Mouse (Mus musculus): Measurements from ENCODE around the gene 1700016K19Rik.
A peak's percentile ranks its signal among the peaks of the same experiment; 100 is the strongest.
"Not testable (repeated sequence)": the region's sequence is repeated elsewhere in the genome, so short reads cannot be mapped to it uniquely, and the experiment has no call there.

Gene 1700016K19Rik

GRCm38 (mm10) chr11:75984581-75984980 is 15.1 kb upstream of the 1700016K19Rik start:
- no peak for DNase-seq (ENCODE audit: low spot score in 2 of 2)

GRCm38 (mm10) chr11:75985948-75986347 is 13.8 kb upstream of the 1700016K19Rik start:
- DNase-seq (ENCODE audit: low spot score in 2 of 2) = no peak

GRCm38 (mm10) chr11:75990965-75991835 is 8.5 kb upstream of the 1700016K19Rik start:
- DNase-seq (ENCODE audit: low spot score in 2 of 2) = no peak

GRCm38 (mm10) chr11:75991911-75992310 is 7.8 kb upstream of the 1700016K19Rik start:
- no peak for DNase-seq (ENCODE audit: low spot score in 2 of 2)

- no peak for DNase-seq (ENCODE audit: low spot score in 2 of 2)
These were observed 7.2 kb upstream of the 1700016K19Rik start for GRCm38 (mm10) chr11:75992481-75992880.

- DNase-seq (ENCODE audit: low spot score in 2 of 2) = no peak
These were observed 5.4 kb upstream of the 1700016K19Rik start for GRCm38 (mm10) chr11:75994357-75994756.

GRCm38 (mm10) chr11:76000701-76001100 is 989 bp downstream of the 1700016K19Rik start:
- DNase-seq (ENCODE audit: low spot score in 2 of 2) = no peak

- DNase-seq (ENCODE audit: low spot score in 2 of 2) = no peak
These were observed 1.6 kb downstream of the 1700016K19Rik start for GRCm38 (mm10) chr11:76001237-76001878.

- not testable (repeated sequence) for DNase-seq (ENCODE audit: low spot score in 2 of 2)
These were observed 4.6 kb downstream of the 1700016K19Rik start for GRCm38 (mm10) chr11:76004276-76004675.

GRCm38 (mm10) chr11:76008162-76008561 is 8.4 kb downstream of the 1700016K19Rik start:
- DNase-seq (ENCODE audit: low spot score in 2 of 2) = no peak

- no peak for DNase-seq (ENCODE audit: low spot score in 2 of 2)
These were observed 9.4 kb downstream of the 1700016K19Rik start for GRCm38 (mm10) chr11:76009101-76009500.

GRCm38 (mm10) chr11:76010838-76011624 is 11.3 kb downstream of the 1700016K19Rik start:
- DNase-seq (ENCODE audit: low spot score in 2 of 2) = no peak

GRCm38 (mm10) chr11:76015251-76015650 is 15.5 kb downstream of the 1700016K19Rik start:
- DNase-seq (ENCODE audit: low spot score in 2 of 2) = no peak

GRCm38 (mm10) chr11:76015814-76016213 is 16.1 kb downstream of the 1700016K19Rik start:
- DNase-seq (ENCODE audit: low spot score in 2 of 2) = no peak

GRCm38 (mm10) chr11:76019879-76020278 is 20.2 kb downstream of the 1700016K19Rik start:
- DNase-seq (ENCODE audit: low spot score in 2 of 2) = no peak

- DNase-seq (ENCODE audit: low spot score in 2 of 2) = no peak
These were observed 21.2 kb downstream of the 1700016K19Rik start for GRCm38 (mm10) chr11:76020916-76021315.

- DNase-seq (ENCODE audit: low spot score in 2 of 2) = no peak
These were observed 25.4 kb downstream of the 1700016K19Rik start for GRCm38 (mm10) chr11:76025080-76025583.

GRCm38 (mm10) chr11:76026527-76027138 is 26.9 kb downstream of the 1700016K19Rik start:
- no peak for DNase-seq (ENCODE audit: low spot score in 2 of 2)

- DNase-seq (ENCODE audit: low spot score in 2 of 2) = peak; percentile 69 to 71
These were observed 27.7 kb downstream of the 1700016K19Rik start, which contains the start of gene Rflnb for GRCm38 (mm10) chr11:76027139-76028071. Rflnb (minus strand) TSS chr11:76027782.

- no peak for DNase-seq (ENCODE audit: low spot score in 2 of 2)
These were observed 28.4 kb downstream of the 1700016K19Rik start for GRCm38 (mm10) chr11:76028072-76028465.
